Mouse (Mus musculus): ENCODE results near the gene Cinp. TPM values are rescaled to one million over a fixed set of nuclear protein-coding genes. Genes with fewer than 3 reads are reported as not detected.

The Cinp gene
- polyA plus RNA-seq, 1 experiment from 2014 or later: 80.8 TPM

DNA sequence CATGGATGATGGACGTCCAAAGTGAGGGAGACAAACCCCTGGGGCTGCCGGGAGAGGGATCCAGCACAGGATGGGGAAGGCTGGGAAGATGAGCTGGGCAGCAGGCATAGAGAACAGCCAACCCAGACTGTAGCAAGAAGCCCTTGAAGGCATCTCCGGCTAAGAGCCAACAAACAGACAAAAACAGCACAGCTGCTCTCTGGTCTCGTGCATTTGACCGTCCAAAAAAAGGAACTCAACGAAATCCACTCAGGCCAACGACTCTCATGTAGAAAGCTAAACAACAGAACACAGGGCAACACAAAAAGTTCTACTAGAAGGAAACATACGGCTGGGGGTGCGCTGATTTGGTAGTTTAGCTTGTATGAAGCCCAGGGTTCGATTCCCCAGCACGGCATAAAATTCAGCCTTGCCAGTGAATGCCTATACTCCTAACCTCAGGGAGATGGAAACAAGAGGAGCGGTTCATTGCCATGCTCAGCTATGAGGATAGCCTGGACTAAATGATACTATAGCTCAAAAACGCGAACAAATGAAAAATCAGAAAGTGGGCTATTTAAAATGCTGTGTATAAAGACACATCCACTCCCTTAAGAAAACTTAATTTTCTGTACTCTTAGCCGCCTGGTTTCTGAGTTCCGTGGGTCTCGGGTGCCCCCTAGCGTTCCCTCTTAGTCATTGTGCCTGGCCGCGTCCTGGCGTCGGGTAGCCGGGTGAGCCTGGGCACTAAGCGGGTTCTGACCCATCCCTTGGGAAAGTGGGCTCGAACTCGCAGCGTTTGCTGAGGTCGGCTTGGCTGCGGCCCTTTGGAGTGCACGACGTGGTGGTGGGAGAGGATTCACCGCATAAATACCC is 45.5 kb downstream of the Cinp start:
- no peak; the same call in 1 of the 2 replicates for ATAC-seq (replicated peaks; ENCODE audit: low FRiP score)
- H3K9ac ChIP-seq: peak overlapping the region; percentile 54
- H3K36me3 ChIP-seq: no peaks in the 10 kb centered on the region
- H3K27me3 ChIP-seq: no peaks in the 10 kb centered on the region
- H3K9me3 ChIP-seq (replicated peaks): no peaks in the 10 kb centered on the region
- peak overlapping the region; percentile 59 for H3K4me3 ChIP-seq (replicated peaks)
- peak overlapping the region; percentile 89 for H3K4me2 ChIP-seq
- peaks cover 26% of the 10 kb centered on the region for H3K4me1 ChIP-seq
- H3K27ac ChIP-seq: no peak overlapping the region
- 19% methylated on average over 32 of the region's 32 CpGs for WGBS

DNA sequence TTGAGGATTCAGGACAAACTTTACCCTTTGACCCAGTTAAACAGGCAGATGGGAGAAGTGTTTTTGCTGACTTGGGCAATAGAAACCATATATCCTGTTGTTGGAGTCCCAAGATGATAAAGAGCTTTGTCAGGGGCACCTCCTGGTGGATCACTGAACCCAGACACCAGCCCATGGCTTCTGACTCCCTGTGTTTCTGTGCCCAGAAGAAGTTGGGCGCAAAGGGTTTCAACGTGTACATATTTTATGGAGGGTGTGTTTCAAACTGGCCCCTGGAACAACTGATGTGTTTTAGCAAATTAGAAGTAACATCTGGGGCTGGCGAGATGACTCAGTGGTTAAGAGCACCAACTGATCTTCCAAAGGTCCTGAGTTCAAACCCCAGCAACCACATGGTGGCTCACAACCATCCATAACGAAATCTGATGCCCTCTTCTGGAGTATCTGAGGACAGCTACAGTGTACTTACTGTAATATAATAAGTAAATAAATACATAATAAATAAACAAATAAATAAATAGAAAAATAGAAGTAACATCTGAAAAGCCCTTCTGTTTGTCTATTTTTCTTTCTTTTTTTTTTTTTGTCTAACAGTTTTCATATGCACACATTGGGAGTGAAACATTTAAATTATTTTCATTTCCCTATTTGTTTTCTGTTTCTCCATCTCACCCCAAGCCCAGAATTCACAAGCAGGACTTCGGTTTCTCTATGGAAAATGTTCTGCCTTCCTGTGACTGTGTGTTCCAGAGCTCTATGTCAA is 47.0 kb downstream of the Cinp start:
- ATAC-seq (replicated peaks; ENCODE audit: low FRiP score): no peak
- peaks cover 29% of the 10 kb centered on the region for H3K4me1 ChIP-seq
- no peaks in the 10 kb centered on the region for H3K27me3 ChIP-seq
- H3K4me3 ChIP-seq (replicated peaks): 0 out of 2 replicates have a peak overlapping the region, but pooled peaks have one; percentile 92
- no peaks in the 10 kb centered on the region for H3K9me3 ChIP-seq (replicated peaks)
- WGBS: 70% methylated on average over 5 of the region's 5 CpGs
- no peak overlapping the region for H3K9ac ChIP-seq
- no peak overlapping the region for H3K4me2 ChIP-seq
- no peak overlapping the region for H3K27ac ChIP-seq
- H3K36me3 ChIP-seq: no peaks in the 10 kb centered on the region

DNA sequence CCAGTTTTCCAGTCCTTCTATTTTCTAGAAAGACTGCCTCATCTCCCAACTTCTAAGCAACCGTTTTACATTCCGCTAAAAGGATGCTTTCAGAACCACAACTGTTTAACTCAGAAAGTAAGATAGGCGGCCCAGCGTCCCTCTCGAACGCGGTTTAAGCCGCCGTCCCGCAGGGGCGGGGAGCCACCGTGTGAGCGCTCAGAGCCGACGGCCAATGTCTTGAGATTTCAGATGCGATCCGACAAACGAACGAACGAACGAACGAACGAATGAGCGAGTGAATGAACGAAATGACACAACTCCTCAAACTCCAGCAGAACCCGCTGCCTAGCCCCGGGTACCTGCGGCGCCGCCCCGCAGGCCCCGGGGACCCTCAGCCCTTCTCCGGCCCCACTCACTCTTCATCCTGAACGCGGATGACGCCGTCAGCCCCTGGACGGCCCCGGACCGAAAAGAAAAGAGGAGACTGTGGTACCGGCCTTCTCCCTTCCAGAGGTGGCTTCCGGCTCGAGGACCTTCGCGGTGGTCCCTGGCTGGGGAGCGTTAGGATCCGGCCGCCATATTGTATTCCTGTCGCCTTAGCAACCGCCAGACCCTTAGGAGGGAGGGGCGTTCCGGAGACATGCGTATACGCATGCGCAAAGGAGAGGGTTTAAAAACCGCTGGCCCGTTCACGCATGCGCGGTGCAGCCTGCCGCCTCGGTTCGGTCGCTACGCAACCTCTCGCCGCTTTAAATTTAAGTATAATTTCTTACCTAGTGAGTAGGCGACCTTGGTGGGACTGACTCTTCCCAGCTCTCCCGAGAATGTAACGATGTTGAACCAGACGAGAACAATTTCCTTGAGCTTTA is 48.4 kb downstream of the Cinp start, which contains the start of gene Mok:
Gene Mok, minus strand, starts transcription at position 592 of the 851 bp plus-strand sequence.
- Histone ChIP-seq H3K4me3 (replicated peaks) (peak within 1 kb of the TSS; percentile 92), H3K27me3 (no peaks in the 10 kb centered on the region), H3K4me1 (peaks cover 24% of the 10 kb centered on the region), H3K4me2 (peak within 1 kb of the TSS; percentile 69), H3K36me3 (no peaks in the 10 kb centered on the region), H3K27ac (0 out of 2 replicates have a peak within 1 kb of the TSS, but pooled peaks have one; percentile 22), H3K9me3 (replicated peaks) (no peaks in the 10 kb centered on the region), H3K9ac (peak within 1 kb of the TSS; percentile 61)
- under 1% methylated on average over 65 of the region's 71 CpGs for WGBS
- peak; percentile 64 for ATAC-seq (replicated peaks; ENCODE audit: low FRiP score)

DNA sequence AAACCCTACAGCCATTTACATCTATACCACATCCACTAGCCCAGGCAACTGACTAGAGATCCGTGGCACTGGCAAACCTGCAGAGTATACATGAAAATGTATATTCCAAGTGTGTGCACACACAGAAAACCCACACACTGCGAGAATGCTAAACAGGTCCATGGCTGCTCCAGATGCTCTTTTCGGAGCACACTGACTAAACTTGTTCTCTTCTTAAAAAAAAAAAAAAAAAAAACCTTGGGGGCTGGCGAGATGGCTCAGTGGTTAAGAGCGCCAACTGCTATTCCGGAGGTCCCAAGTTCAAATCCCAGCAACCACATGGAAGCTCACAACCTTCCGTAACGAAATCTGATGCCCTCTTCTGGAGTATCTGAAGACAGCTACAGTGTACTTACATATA is 51.1 kb downstream of the Cinp start:
- Histone ChIP-seq H3K4me3 (replicated peaks) (no peak overlapping the region), H3K4me1 (peaks cover 19% of the 10 kb centered on the region), H3K27ac (peak overlapping the region; percentile 78; the same call in 1 of the 2 replicates), H3K36me3 (no peaks in the 10 kb centered on the region), H3K27me3 (no peaks in the 10 kb centered on the region), H3K9me3 (replicated peaks) (no peaks in the 10 kb centered on the region), H3K9ac (no peak overlapping the region), H3K4me2 (no peak overlapping the region)
- no peak for ATAC-seq (replicated peaks; ENCODE audit: low FRiP score)
- 93% methylated on average over 8 of the region's 8 CpGs for WGBS

DNA sequence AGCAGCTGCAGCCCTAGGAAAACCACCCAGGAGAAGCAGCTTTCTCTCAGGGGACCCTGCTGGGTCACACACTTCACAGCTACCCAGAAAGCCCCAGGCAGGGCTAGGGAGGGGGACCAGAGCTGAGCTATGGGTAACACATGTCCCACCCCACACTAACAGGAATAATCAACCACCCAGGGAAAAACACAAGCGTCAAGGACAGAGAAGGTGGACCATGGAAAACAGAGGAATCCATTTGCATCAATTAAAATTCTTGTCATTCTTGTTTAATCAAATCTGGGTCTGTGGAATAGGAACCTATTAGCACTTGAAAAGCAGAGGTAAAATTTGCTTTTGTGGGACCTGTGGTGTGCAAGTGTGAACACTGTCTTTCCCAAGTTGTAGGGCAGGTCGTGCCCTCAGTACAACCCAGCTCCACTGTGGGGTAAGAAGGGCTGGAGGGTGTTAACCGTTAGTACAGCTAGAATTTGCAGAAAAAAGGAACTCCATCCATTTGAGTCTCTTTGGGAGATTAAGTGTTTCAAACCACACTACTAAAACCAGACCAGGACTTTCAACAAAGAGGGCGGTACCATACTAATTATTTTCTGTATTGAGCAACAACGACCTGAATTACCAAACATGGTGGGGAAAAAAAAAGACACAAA is 51.6 kb downstream of the Cinp start:
- Histone ChIP-seq H3K9ac (no peak overlapping the region), H3K27me3 (no peaks in the 10 kb centered on the region), H3K27ac (peak overlapping the region; percentile 78), H3K4me3 (replicated peaks) (no peak overlapping the region), H3K4me2 (peak overlapping the region; percentile 17; the same call in 1 of the 2 replicates), H3K4me1 (peaks cover 19% of the 10 kb centered on the region), H3K36me3 (no peaks in the 10 kb centered on the region), H3K9me3 (replicated peaks) (no peaks in the 10 kb centered on the region)
- ATAC-seq (replicated peaks; ENCODE audit: low FRiP score): no peak; the same call in 1 of the 2 replicates
- whole genome bisulfite sequencing: 40% methylated on average over 5 of the region's 5 CpGs

DNA sequence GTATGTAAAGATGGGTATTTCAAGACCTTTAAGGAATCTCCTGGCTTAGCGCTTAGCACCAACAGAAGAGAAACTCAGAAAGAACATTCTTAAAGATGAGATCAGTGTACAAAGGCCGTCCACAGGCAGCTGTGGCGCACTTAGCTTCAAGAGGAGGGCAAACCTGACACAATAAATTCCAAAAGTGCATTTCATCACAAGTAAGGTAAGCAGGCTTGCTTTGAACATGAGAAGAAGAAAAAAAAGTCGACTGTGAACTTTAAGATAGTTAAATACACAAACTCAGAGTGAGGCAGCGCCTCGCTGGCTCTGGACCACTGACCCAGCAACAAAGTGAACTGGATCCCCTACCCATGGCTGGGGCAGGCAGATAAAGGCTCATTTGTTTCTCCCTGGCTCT is 52.2 kb downstream of the Cinp start:
- H3K27ac ChIP-seq: peak overlapping the region; percentile 78
- H3K4me1 ChIP-seq: peaks cover 19% of the 10 kb centered on the region
- H3K4me3 ChIP-seq (replicated peaks): no peak overlapping the region
- no peaks in the 10 kb centered on the region for H3K9me3 ChIP-seq (replicated peaks)
- H3K4me2 ChIP-seq: peak overlapping the region; percentile 17; the same call in 1 of the 2 replicates
- no peak overlapping the region for H3K9ac ChIP-seq
- no peaks in the 10 kb centered on the region for H3K27me3 ChIP-seq
- H3K36me3 ChIP-seq: no peaks in the 10 kb centered on the region
- WGBS: 30% methylated on average over 6 of the region's 6 CpGs
- ATAC-seq (replicated peaks; ENCODE audit: low FRiP score): no peak; the same call in 1 of the 2 replicates

DNA sequence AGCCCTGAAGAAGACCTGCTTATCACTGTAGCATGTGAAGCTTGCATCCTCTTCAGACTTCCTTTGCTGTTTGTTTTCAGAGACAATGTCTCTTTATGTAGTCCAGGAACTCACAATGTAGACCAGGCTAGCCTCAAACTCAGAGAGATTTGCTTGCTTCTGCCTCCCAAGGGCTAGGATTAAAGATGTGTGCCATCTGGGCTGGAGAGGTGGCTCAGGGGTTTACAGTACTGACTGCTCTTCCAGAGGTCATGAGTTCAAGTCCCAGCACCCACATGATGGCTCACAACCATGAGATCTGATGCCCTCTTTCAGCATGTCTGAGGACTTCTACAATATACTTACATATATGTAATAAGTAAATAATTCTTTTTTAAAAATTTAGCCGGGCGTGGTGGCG is 53.8 kb downstream of the Cinp start:
- no peaks in the 10 kb centered on the region for H3K36me3 ChIP-seq
- no peak for ATAC-seq (replicated peaks; ENCODE audit: low FRiP score)
- 92% methylated on average over 3 of the region's 3 CpGs for WGBS
- H3K4me1 ChIP-seq: peaks cover 13% of the 10 kb centered on the region
- no peaks in the 10 kb centered on the region for H3K27me3 ChIP-seq
- H3K4me3 ChIP-seq (replicated peaks): no peak overlapping the region
- no peaks in the 10 kb centered on the region for H3K9me3 ChIP-seq (replicated peaks)
- no peak overlapping the region for H3K9ac ChIP-seq
- no peak overlapping the region for H3K27ac ChIP-seq
- no peak overlapping the region for H3K4me2 ChIP-seq

DNA sequence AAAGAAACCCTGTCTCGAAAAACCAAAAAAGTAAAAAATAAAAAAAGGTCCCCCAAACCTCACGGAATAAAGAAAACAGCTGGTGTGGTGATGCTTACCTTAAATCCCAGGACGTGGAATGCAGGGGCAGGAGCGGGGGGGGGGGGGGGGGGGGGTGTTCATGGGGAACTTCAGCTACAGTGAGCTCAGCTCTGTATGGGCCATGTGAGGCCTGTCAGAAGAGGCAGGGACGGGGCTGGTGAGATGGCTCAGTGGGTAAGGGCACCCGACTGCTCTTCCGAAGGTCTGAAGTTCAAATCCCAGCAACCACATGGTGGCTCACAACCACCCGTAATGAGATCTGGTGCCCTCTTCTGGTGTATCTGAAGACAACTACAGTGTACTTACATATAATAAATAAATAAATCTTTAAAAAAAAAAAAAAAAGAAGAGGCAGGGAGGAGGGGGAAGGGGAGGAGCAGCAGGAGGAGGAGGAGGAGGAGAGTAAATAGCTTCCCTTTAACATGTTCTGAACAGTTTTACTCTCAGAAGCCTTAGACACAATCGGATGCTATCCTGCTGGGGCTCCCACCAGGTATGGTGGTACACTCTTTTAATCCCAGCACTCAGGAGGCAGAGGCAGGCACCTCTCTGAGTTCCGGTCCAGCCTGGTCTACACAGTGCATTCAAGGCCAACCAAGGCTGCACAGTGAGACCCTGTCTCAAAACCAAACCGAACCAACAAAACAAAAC is 58.5 kb downstream of the Cinp start:
- H3K9me3 ChIP-seq (replicated peaks): no peaks in the 10 kb centered on the region
- no peak for ATAC-seq (replicated peaks; ENCODE audit: low FRiP score)
- no peak overlapping the region for H3K9ac ChIP-seq
- no peak overlapping the region for H3K4me2 ChIP-seq
- 88% methylated on average over 10 of the region's 11 CpGs for WGBS
- H3K4me1 ChIP-seq: no peaks in the 10 kb centered on the region
- H3K27me3 ChIP-seq: no peaks in the 10 kb centered on the region
- H3K36me3 ChIP-seq: no peaks in the 10 kb centered on the region
- H3K27ac ChIP-seq: no peak overlapping the region
- no peak overlapping the region for H3K4me3 ChIP-seq (replicated peaks)

DNA sequence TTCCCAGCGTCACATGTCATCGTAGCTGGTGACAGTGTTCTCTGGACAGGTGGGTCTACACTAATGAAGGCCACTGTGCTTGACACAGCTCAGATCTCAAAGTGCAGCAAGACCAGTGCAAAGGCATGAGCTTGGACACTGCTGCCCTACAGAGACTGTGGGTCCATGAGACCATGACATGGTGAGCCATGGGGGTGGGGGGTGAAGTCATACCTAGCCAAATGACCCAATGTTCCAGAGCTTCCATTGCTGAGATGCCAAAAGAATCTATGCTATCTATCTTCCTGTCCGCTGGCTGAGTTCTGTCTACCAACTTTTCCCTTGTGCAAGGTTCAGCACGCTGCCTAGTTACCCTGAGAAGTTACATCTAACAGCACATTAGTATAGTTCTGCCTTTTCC is 60.0 kb downstream of the Cinp start:
- no peak overlapping the region for H3K4me2 ChIP-seq

More for the DNA sequence above, 60.0 kb downstream of the Cinp start:
- no peak for ATAC-seq (replicated peaks; ENCODE audit: low FRiP score)
- no peak overlapping the region for H3K9ac ChIP-seq
- no peaks in the 10 kb centered on the region for H3K4me1 ChIP-seq
- no peak overlapping the region for H3K27ac ChIP-seq
- 92% methylated on average over 4 of the region's 4 CpGs for WGBS
- H3K9me3 ChIP-seq (replicated peaks): no peaks in the 10 kb centered on the region
- H3K4me3 ChIP-seq (replicated peaks): no peak overlapping the region
- no peaks in the 10 kb centered on the region for H3K27me3 ChIP-seq
- no peaks in the 10 kb centered on the region for H3K36me3 ChIP-seq
